Mouse (Mus musculus) B cell, adult 67 days (primary cell): ENCODE results near the gene Il6ra. TPM values are rescaled to one million over a fixed set of nuclear protein-coding genes. Genes with fewer than 3 reads are reported as not detected.

Experiments used
- total RNA-seq, 2 experiments: library from RNA; stranded (reverse); gene quantifications; 4 replicates each; pipeline ENCODE4 v1.2.4; 2023

Il6ra gene
- total RNA-seq, result 10 to 100 TPM; 16.5 to 16.8 TPM

GRCm38 (mm10) chr3:89912543-89913391, at the start of gene Il6ra:
Gene Il6ra (minus strand): TSS chr3:89913196.

GRCm38 (mm10) chr3:89830815-89831591, 82.0 kb downstream of the Il6ra start, which contains the start of gene She:
Gene She (plus strand): TSS chr3:89831370.

Other genes starting within 250 kb of the Il6ra start
- 100 to 1,000 TPM; 154 to 190 TPM for gene Adar, start 198.2 kb downstream of the Il6ra start, total RNA-seq
- gene Chrnb2, start 148.6 kb downstream of the Il6ra start, total RNA-seq, result 1 to 10 TPM in 1 of 2 experiments, under 1 TPM in 1; 0.95 to 1.7 TPM
- 100 to 1,000 TPM; 118 to 123 TPM for gene Ube2q1, start 139.6 kb downstream of the Il6ra start, total RNA-seq
- not detected for gene She, start 81.8 kb downstream of the Il6ra start, total RNA-seq
- gene Atp8b2, start 50.3 kb upstream of the Il6ra start, total RNA-seq, result 10 to 100 TPM; 73.8 to 83.4 TPM
- 10 to 100 TPM; 57.4 to 62.6 TPM for gene Hax1, start 85.6 kb upstream of the Il6ra start, total RNA-seq
- 100 to 1,000 TPM; 127 to 129 TPM for gene 4933434E20Rik, start 138.4 kb upstream of the Il6ra start, total RNA-seq
- 100 to 1,000 TPM; 320 to 321 TPM for gene Ubap2l, start 139.4 kb upstream of the Il6ra start, total RNA-seq
- 100 to 1,000 TPM; 521 to 571 TPM for gene Tpm3, start 159.5 kb upstream of the Il6ra start, total RNA-seq
- 1 to 10 TPM; 1.7 to 2.3 TPM for gene Nup210l, start 190.9 kb upstream of the Il6ra start, total RNA-seq